Mouse (Mus musculus): ENCODE measurements around the gene Tiparp.

The Tiparp gene

GRCm38 (mm10) chr3:65585823-65586482, 57.7 kb downstream of the Tiparp start:
- no peak for DNase-seq

- DNase-seq = peak; percentile 90
These were observed 58.3 kb downstream of the Tiparp start for GRCm38 (mm10) chr3:65586483-65586905.

GRCm38 (mm10) chr3:65586966-65587365, 58.8 kb downstream of the Tiparp start:
- no peak for DNase-seq

- no peak for DNase-seq
These were observed 60.2 kb downstream of the Tiparp start for GRCm38 (mm10) chr3:65588424-65588823.

- no peak for DNase-seq
These were observed 64.6 kb downstream of the Tiparp start for GRCm38 (mm10) chr3:65592850-65593249.

- DNase-seq = no peak
These were observed 66.3 kb downstream of the Tiparp start for GRCm38 (mm10) chr3:65594493-65594892.

- no peak for DNase-seq
These were observed 67.0 kb downstream of the Tiparp start for GRCm38 (mm10) chr3:65595196-65595595.

GRCm38 (mm10) chr3:65598071-65598830, 70.0 kb downstream of the Tiparp start:
- no peak for DNase-seq

- no peak for DNase-seq
These were observed 70.9 kb downstream of the Tiparp start for GRCm38 (mm10) chr3:65599151-65599550.

GRCm38 (mm10) chr3:65601291-65602050, 73.3 kb downstream of the Tiparp start:
- no peak for DNase-seq

- DNase-seq = peak; percentile 38
These were observed 75.3 kb downstream of the Tiparp start for GRCm38 (mm10) chr3:65603392-65604055.
